Mouse (Mus musculus) cortical plate, adult 2 months (tissue): Measurements from ENCODE around the gene Chrna10.
A peak's percentile ranks its signal among the peaks of the same experiment; 100 is the strongest.

Source experiments
- CTCF ChIP-seq: fragments of 200-500 bp; IDR thresholded peaks from 2 replicates; pipeline ENCODE4 v1.5.1; 2011; ENCODE audit warnings: mild to moderate bottlenecking, control low read depth, low read length; ENCODE audit not compliant: insufficient read depth; ENCODE audit errors: extremely low read depth
- POLR2A ChIP-seq: fragments of 200-500 bp; IDR thresholded peaks from 2 replicates; pipeline ENCODE4 v1.6.1; 2011; ENCODE audit warnings: mild to moderate bottlenecking, low read length, control low read depth; ENCODE audit not compliant: insufficient read depth; ENCODE audit errors: extremely low read depth

DNA sequence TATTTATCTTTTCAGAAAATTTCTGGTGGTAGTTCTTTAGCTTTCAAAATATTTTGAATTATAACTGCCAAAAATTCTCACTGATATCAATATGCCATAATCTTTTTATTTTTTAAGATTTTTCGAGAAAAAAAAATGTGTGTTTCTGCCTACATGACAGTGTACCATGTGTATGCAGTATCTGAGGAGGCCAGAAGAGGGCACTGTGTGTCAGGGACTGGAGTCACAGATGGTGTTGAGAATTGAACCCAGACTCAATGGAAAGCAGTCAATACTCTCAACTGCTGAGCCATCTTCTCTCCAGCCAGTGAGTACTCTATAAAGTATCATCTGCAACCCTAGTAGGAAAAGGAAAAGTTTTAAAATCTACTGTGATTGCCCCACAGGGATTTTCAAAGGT, 20.8 kb upstream of the Chrna10 start:
- TF ChIP-seq POLR2A (no peak), CTCF (peak; percentile 35; the same call in 1 of the 2 replicates)
